Mouse (Mus musculus) kidney, embryonic 15.5 days (tissue): ENCODE data around the gene Myh9. TPM values are rescaled to one million over a fixed set of nuclear protein-coding genes. Genes with fewer than 3 reads are reported as not detected.
A peak's percentile ranks its signal among the peaks of the same experiment; 100 is the strongest.
"Not testable (repeated sequence)": the region's sequence is repeated elsewhere in the genome, so short reads cannot be mapped to it uniquely, and the experiment has no call there.

ENCODE experiments used
- ATAC-seq: fragments of 200-750 bp; cut with Nextera tagmentation; replicated peaks from 2 replicates; pipeline ENCODE4 v1.8.0; 2017; ENCODE audit warnings: moderate TSS enrichment; ENCODE audit not compliant: low FRiP score
- H3K27ac ChIP-seq: fragments of 300-500 bp; sonication (generic); 2 replicates; pipeline ENCODE4 v1.5.1; 2015; ENCODE audit warnings: mild to moderate bottlenecking, inconsistent platforms
- H3K27me3 ChIP-seq: fragments of 300-500 bp; sonication (generic); 2 replicates; pipeline ENCODE4 v1.6.1; 2015; ENCODE audit warnings: inconsistent platforms
- H3K36me3 ChIP-seq: fragments of 300-500 bp; sonication (generic); 2 replicates; pipeline ENCODE4 v1.6.1; 2015; ENCODE audit warnings: inconsistent platforms
- H3K4me1 ChIP-seq: fragments of 300-500 bp; sonication (generic); 2 replicates; pipeline ENCODE4 v1.6.1; 2015; ENCODE audit warnings: inconsistent platforms
- H3K4me2 ChIP-seq: fragments of 300-500 bp; sonication (generic); 2 replicates; pipeline ENCODE4 v1.6.1; 2015; ENCODE audit warnings: moderate library complexity, mild to moderate bottlenecking, inconsistent platforms
- H3K4me3 ChIP-seq: fragments of 300-500 bp; sonication (generic); replicated peaks from 2 replicates; pipeline ENCODE4 v1.5.1; 2015; ENCODE audit warnings: mild to moderate bottlenecking, inconsistent platforms
- H3K9ac ChIP-seq: fragments of 300-500 bp; sonication (generic); 2 replicates; pipeline ENCODE4 v1.6.1; 2015; ENCODE audit warnings: mild to moderate bottlenecking, inconsistent platforms
- H3K9me3 ChIP-seq: fragments of 300-500 bp; sonication (generic); replicated peaks from 2 replicates; pipeline ENCODE4 v1.6.1; 2016; ENCODE audit warnings: inconsistent platforms
- WGBS: fragments of 180-500 bp; shearing (Covaris S2); methylation state at CpG from one replicate; pipeline ENCODE4 v1.1.7; 2015; ENCODE audit warnings: mixed read lengths; 5-methylcytosine and 5-hydroxymethylcytosine counted together
- polyA plus RNA-seq: library from polyadenylated mRNA; unstranded; fragments of >200 nt; fragmentation: Nextera tagmentation; extraction: Ambion mirVana; gene quantifications from 2 replicates; pipeline ENCODE4 v1.2.1, GENCODE M21; 2015

The Myh9 gene
- polyA plus RNA-seq, 1 experiment from 2014 or later, result 60.2 TPM

GRCm38 (mm10) chr15:77881698-77882097 is 39.7 kb upstream of the Myh9 start:
- ATAC-seq, result no peak
- H3K27ac ChIP-seq, result peak overlapping the region; percentile 97
- no peaks in the 10 kb centered on the region for H3K9me3 ChIP-seq
- H3K27me3 ChIP-seq, result no peaks in the 10 kb centered on the region
- H3K4me3 ChIP-seq, result no peak overlapping the region
- H3K4me2 ChIP-seq, result no peak overlapping the region
- peaks cover 45% of the 10 kb centered on the region for H3K4me1 ChIP-seq
- WGBS, result 23% methylated on average over 5 of the region's 5 CpGs
- no peak overlapping the region for H3K9ac ChIP-seq
- H3K36me3 ChIP-seq, result no peaks in the 10 kb centered on the region

- Histone ChIP-seq H3K4me1 (peaks cover 42% of the 10 kb centered on the region), H3K4me2 (no peak overlapping the region), H3K36me3 (no peaks in the 10 kb centered on the region), H3K27me3 (no peaks in the 10 kb centered on the region), H3K9ac (no peak overlapping the region), H3K27ac (no peak overlapping the region), H3K9me3 (no peaks in the 10 kb centered on the region), H3K4me3 (no peak overlapping the region)
- WGBS, result 86% methylated on average over 5 of the region's 5 CpGs
- ATAC-seq, result no peak
These were observed 38.8 kb upstream of the Myh9 start for GRCm38 (mm10) chr15:77880738-77881137.

GRCm38 (mm10) chr15:77879756-77880155 is 37.8 kb upstream of the Myh9 start:
- H3K4me1 ChIP-seq, result peaks cover 39% of the 10 kb centered on the region
- WGBS, result 83% methylated on average over 3 of the region's 3 CpGs
- no peak overlapping the region for H3K9ac ChIP-seq
- H3K27ac ChIP-seq, result no peak overlapping the region
- H3K27me3 ChIP-seq, result no peaks in the 10 kb centered on the region
- ATAC-seq, result no peak
- no peak overlapping the region for H3K4me2 ChIP-seq
- H3K9me3 ChIP-seq, result no peaks in the 10 kb centered on the region
- H3K36me3 ChIP-seq, result no peaks in the 10 kb centered on the region
- no peak overlapping the region for H3K4me3 ChIP-seq

- H3K9ac ChIP-seq, result no peak overlapping the region
- no peak overlapping the region for H3K4me3 ChIP-seq
- 0 out of 2 replicates have a peak overlapping the region, but pooled peaks have one; percentile 22 for H3K27ac ChIP-seq
- H3K4me1 ChIP-seq, result peaks cover 34% of the 10 kb centered on the region
- 79% methylated on average over 2 of the region's 2 CpGs for WGBS
- H3K9me3 ChIP-seq, result no peaks in the 10 kb centered on the region
- ATAC-seq, result no peak
- no peaks in the 10 kb centered on the region for H3K27me3 ChIP-seq
- H3K36me3 ChIP-seq, result no peaks in the 10 kb centered on the region
- no peak overlapping the region for H3K4me2 ChIP-seq
These were observed 35.2 kb upstream of the Myh9 start for GRCm38 (mm10) chr15:77877209-77877608.

- peak; percentile 63 for ATAC-seq
- WGBS, result 79% methylated on average over 3 of the region's 3 CpGs
- peak overlapping the region; percentile 62; the same call in 1 of the 2 replicates for H3K27ac ChIP-seq
- H3K9ac ChIP-seq, result no peak overlapping the region
- H3K4me2 ChIP-seq, result no peak overlapping the region
- H3K4me1 ChIP-seq, result peaks cover 29% of the 10 kb centered on the region
- no peaks in the 10 kb centered on the region for H3K36me3 ChIP-seq
- H3K27me3 ChIP-seq, result no peaks in the 10 kb centered on the region
- no peaks in the 10 kb centered on the region for H3K9me3 ChIP-seq
- H3K4me3 ChIP-seq, result no peak overlapping the region
These were observed 34.7 kb upstream of the Myh9 start for GRCm38 (mm10) chr15:77876716-77877115.

GRCm38 (mm10) chr15:77875953-77876352 is 34.0 kb upstream of the Myh9 start:
- Histone ChIP-seq H3K9me3 (no peaks in the 10 kb centered on the region), H3K36me3 (no peaks in the 10 kb centered on the region), H3K4me3 (no peak overlapping the region), H3K4me2 (no peak overlapping the region), H3K9ac (no peak overlapping the region), H3K27ac (no peak overlapping the region), H3K4me1 (peaks cover 23% of the 10 kb centered on the region), H3K27me3 (no peaks in the 10 kb centered on the region)
- ATAC-seq, result no peak
- WGBS, result 83% methylated on average over 6 of the region's 6 CpGs

GRCm38 (mm10) chr15:77874807-77875206 is 32.8 kb upstream of the Myh9 start:
- Histone ChIP-seq H3K27ac (no peak overlapping the region), H3K4me2 (no peak overlapping the region), H3K9me3 (no peaks in the 10 kb centered on the region), H3K36me3 (no peaks in the 10 kb centered on the region), H3K4me1 (peaks cover 23% of the 10 kb centered on the region), H3K27me3 (no peaks in the 10 kb centered on the region), H3K4me3 (no peak overlapping the region), H3K9ac (no peak overlapping the region)
- WGBS, result 83% methylated on average over 9 of the region's 9 CpGs
- ATAC-seq, result no peak

GRCm38 (mm10) chr15:77874310-77874709 is 32.3 kb upstream of the Myh9 start:
- WGBS, result 48% methylated on average over 4 of the region's 4 CpGs
- Histone ChIP-seq H3K4me1 (peaks cover 23% of the 10 kb centered on the region), H3K9ac (no peak overlapping the region), H3K4me3 (no peak overlapping the region), H3K36me3 (no peaks in the 10 kb centered on the region), H3K27me3 (no peaks in the 10 kb centered on the region), H3K9me3 (no peaks in the 10 kb centered on the region), H3K4me2 (no peak overlapping the region), H3K27ac (peak overlapping the region; percentile 71)
- ATAC-seq, result no peak

- peak overlapping the region; percentile 71 for H3K27ac ChIP-seq
- no peaks in the 10 kb centered on the region for H3K36me3 ChIP-seq
- no peaks in the 10 kb centered on the region for H3K9me3 ChIP-seq
- WGBS, result 59% methylated on average over 2 of the region's 2 CpGs
- H3K4me2 ChIP-seq, result no peak overlapping the region
- H3K27me3 ChIP-seq, result no peaks in the 10 kb centered on the region
- H3K4me3 ChIP-seq, result no peak overlapping the region
- ATAC-seq, result peak; percentile 71; the same call in 1 of the 2 replicates
- H3K4me1 ChIP-seq, result peaks cover 23% of the 10 kb centered on the region
- H3K9ac ChIP-seq, result no peak overlapping the region
These were observed 31.6 kb upstream of the Myh9 start for GRCm38 (mm10) chr15:77873564-77873963.

GRCm38 (mm10) chr15:77872996-77873395 is 31.0 kb upstream of the Myh9 start:
- no peak for ATAC-seq
- peaks cover 23% of the 10 kb centered on the region for H3K4me1 ChIP-seq
- H3K9ac ChIP-seq, result no peak overlapping the region
- no peaks in the 10 kb centered on the region for H3K36me3 ChIP-seq
- H3K27me3 ChIP-seq, result no peaks in the 10 kb centered on the region
- 80% methylated on average over 3 of the region's 3 CpGs for WGBS
- H3K4me2 ChIP-seq, result no peak overlapping the region
- no peak overlapping the region for H3K4me3 ChIP-seq
- H3K9me3 ChIP-seq, result no peaks in the 10 kb centered on the region
- peak overlapping the region; percentile 71 for H3K27ac ChIP-seq

- no peaks in the 10 kb centered on the region for H3K36me3 ChIP-seq
- 89% methylated on average over 5 of the region's 5 CpGs for WGBS
- ATAC-seq, result no peak
- H3K4me2 ChIP-seq, result no peak overlapping the region
- H3K27me3 ChIP-seq, result no peaks in the 10 kb centered on the region
- peaks cover 7% of the 10 kb centered on the region for H3K4me1 ChIP-seq
- H3K27ac ChIP-seq, result no peak overlapping the region
- no peaks in the 10 kb centered on the region for H3K9me3 ChIP-seq
- no peak overlapping the region for H3K4me3 ChIP-seq
- no peak overlapping the region for H3K9ac ChIP-seq
These were observed 26.4 kb upstream of the Myh9 start for GRCm38 (mm10) chr15:77868340-77868739.

GRCm38 (mm10) chr15:77867231-77867968 is 25.4 kb upstream of the Myh9 start:
- H3K27me3 ChIP-seq, H3K4me3 ChIP-seq, ATAC-seq, H3K9ac ChIP-seq, H3K4me2 ChIP-seq, H3K4me1 ChIP-seq, H3K36me3 ChIP-seq, H3K9me3 ChIP-seq: not testable (repeated sequence)
- 82% methylated on average over 8 of the region's 10 CpGs for WGBS
- H3K27ac ChIP-seq, result 0 out of 2 replicates have a peak overlapping the region, but pooled peaks have one; percentile 62
